Mouse (Mus musculus) MEL (cell line): ENCODE results near the gene Zfp687. TPM values are rescaled to one million over a fixed set of nuclear protein-coding genes. Genes with fewer than 3 reads are reported as not detected.

Experiments
- DNase-seq: peaks from one replicate; pipeline ENCODE4 v3.0.0; 2011; ENCODE audit warnings: low read depth, low spot score
- H3K27ac ChIP-seq: 2 replicates; pipeline ENCODE4 v1.5.1; 2012; ENCODE audit warnings: low read depth, mild to moderate bottlenecking, control low read depth, low read length, moderate library complexity; ENCODE audit not compliant: control insufficient read depth
- H3K27me3 ChIP-seq, 2 experiments: fragments of 150-350 bp in 1 of 2; sonication (generic) in 1 of 2; 2 replicates each; pipeline ENCODE4 v1.6.1; 2012; ENCODE audit warnings: low read length in 2 of 2, mild to moderate bottlenecking in 2 of 2, improper control_type of control experiment in 1 of 2, moderate library complexity in 1 of 2; ENCODE audit not compliant: insufficient read depth in 2 of 2, control insufficient read depth in 1 of 2
- H3K36me3 ChIP-seq, 2 experiments: 2 replicates each; pipeline ENCODE4 v1.6.1; 2012 to 2014; ENCODE audit warnings: low read length in 2 of 2, improper control_type of control experiment in 1 of 2, inconsistent platforms in 1 of 2, mild to moderate bottlenecking in 1 of 2; ENCODE audit not compliant: insufficient read depth in 2 of 2, control insufficient read depth in 1 of 2
- H3K4me1 ChIP-seq, 2 experiments: fragments of 150-350 bp in 1 of 2; sonication (generic) in 1 of 2; 2 replicates each; pipeline ENCODE4 v1.6.1; 2012; ENCODE audit warnings: low read length in 2 of 2, improper control_type of control experiment in 1 of 2, mild to moderate bottlenecking in 1 of 2; ENCODE audit not compliant: insufficient read depth in 2 of 2, control insufficient read depth in 1 of 2
- H3K4me3 ChIP-seq, 2 experiments: fragments of 150-350 bp in 1 of 2; sonication (generic) in 1 of 2; 2 replicates each; pipeline ENCODE4 v1.5.1; 2012; ENCODE audit warnings: low read depth in 2 of 2, low read length in 2 of 2, mild to moderate bottlenecking in 2 of 2, moderate library complexity in 2 of 2, control low read depth in 1 of 2, improper control_type of control experiment in 1 of 2; ENCODE audit not compliant: control insufficient read depth in 1 of 2, insufficient read depth in 1 of 2
- H3K79me2 ChIP-seq: 2 replicates; pipeline ENCODE4 v1.6.1; 2012; ENCODE audit warnings: mild to moderate bottlenecking, low read length, moderate library complexity; ENCODE audit not compliant: control insufficient read depth, poor library complexity, insufficient read depth
- H3K9ac ChIP-seq: 2 replicates; pipeline ENCODE4 v1.6.1; 2012; ENCODE audit warnings: low read depth, mild to moderate bottlenecking, control low read depth, low read length, moderate library complexity; ENCODE audit not compliant: control insufficient read depth, poor library complexity, severe bottlenecking
- H3K9me3 ChIP-seq: fragments of 150-350 bp; sonication (generic); replicated peaks from 2 replicates; pipeline ENCODE4 v1.6.1; 2012; ENCODE audit warnings: mild to moderate bottlenecking, low read length, improper control_type of control experiment, moderate library complexity; ENCODE audit not compliant: insufficient read depth
- BHLHE40 ChIP-seq: IDR thresholded peaks from 2 replicates; pipeline ENCODE4 v1.6.1; 2012; ENCODE audit warnings: low read depth, mild to moderate bottlenecking, inconsistent platforms, low read length, improper control_type of control experiment, borderline replicate concordance
- ETS1 ChIP-seq: IDR thresholded peaks from 2 replicates; pipeline ENCODE4 v1.6.1; 2012; ENCODE audit warnings: low read depth, mild to moderate bottlenecking, inconsistent platforms, low read length, improper control_type of control experiment, moderate library complexity
- GABPA ChIP-seq: IDR thresholded peaks from 2 replicates; pipeline ENCODE4 v1.6.1; 2012; ENCODE audit warnings: low read depth, mild to moderate bottlenecking, inconsistent platforms, low read length, improper control_type of control experiment, moderate library complexity
- GATA1 ChIP-seq: IDR thresholded peaks from 2 replicates; pipeline ENCODE4 v1.6.1; 2011; ENCODE audit warnings: low read depth, low read length, improper control_type of control experiment
- MAFK ChIP-seq: IDR thresholded peaks from 2 replicates; pipeline ENCODE4 v1.6.1; 2011; ENCODE audit warnings: low read depth, mild to moderate bottlenecking, low read length, improper control_type of control experiment, borderline replicate concordance
- MXI1 ChIP-seq: IDR thresholded peaks from 2 replicates; pipeline ENCODE4 v1.6.1; 2011; ENCODE audit warnings: mild to moderate bottlenecking, low read depth, low read length, improper control_type of control experiment
- MYB ChIP-seq: IDR thresholded peaks from 2 replicates; pipeline ENCODE4 v1.6.1; 2011; ENCODE audit warnings: mild to moderate bottlenecking, low read depth, low read length, improper control_type of control experiment
- POLR2AphosphoS2 ChIP-seq: IDR thresholded peaks from 2 replicates; pipeline ENCODE4 v1.6.1; 2011; ENCODE audit warnings: low read length, improper control_type of control experiment
- RAD21 ChIP-seq: IDR thresholded peaks from 2 replicates; pipeline ENCODE4 v1.6.1; 2011; ENCODE audit warnings: mild to moderate bottlenecking, low read depth, low read length, improper control_type of control experiment
- RCOR1 ChIP-seq: IDR thresholded peaks from 2 replicates; pipeline ENCODE4 v1.6.1; 2012; ENCODE audit warnings: low read depth, mild to moderate bottlenecking, inconsistent platforms, low read length, improper control_type of control experiment
- SIN3A ChIP-seq: IDR thresholded peaks from 2 replicates; pipeline ENCODE4 v1.6.1; 2012; ENCODE audit warnings: low read length, improper control_type of control experiment, inconsistent platforms
- SMC3 ChIP-seq: IDR thresholded peaks from 2 replicates; pipeline ENCODE4 v1.6.1; 2011; ENCODE audit warnings: low read depth, low read length, improper control_type of control experiment
- TCF12 ChIP-seq: IDR thresholded peaks from 2 replicates; pipeline ENCODE4 v1.6.1; 2014; ENCODE audit warnings: low read depth, mild to moderate bottlenecking, inconsistent platforms, low read length, improper control_type of control experiment, moderate library complexity
- UBTF ChIP-seq: IDR thresholded peaks from 2 replicates; pipeline ENCODE4 v1.6.1; 2012; ENCODE audit warnings: low read depth, mild to moderate bottlenecking, inconsistent platforms, low read length, improper control_type of control experiment, moderate library complexity, borderline replicate concordance; ENCODE audit not compliant: insufficient read depth
- ZKSCAN1 ChIP-seq: IDR thresholded peaks from 2 replicates; pipeline ENCODE4 v1.6.1; 2012; ENCODE audit warnings: low read depth, mild to moderate bottlenecking, inconsistent platforms, low read length, improper control_type of control experiment, moderate library complexity
- ZMIZ1 ChIP-seq: IDR thresholded peaks from 2 replicates; pipeline ENCODE4 v1.6.1; 2012; ENCODE audit warnings: low read depth, mild to moderate bottlenecking, inconsistent platforms, low read length, improper control_type of control experiment, moderate library complexity
- ZNF384 ChIP-seq: IDR thresholded peaks from 2 replicates; pipeline ENCODE4 v1.6.1; 2012; ENCODE audit warnings: low read depth, mild to moderate bottlenecking, inconsistent platforms, low read length, improper control_type of control experiment
- polyA plus RNA-seq, 2 experiments: library from polyadenylated mRNA; stranded (reverse) in 1 of 2; unstranded in 1 of 2; fragments of >175 nt in 1 of 2; fragments of >200 nt in 1 of 2; gene quantifications; 2 replicates each; pipeline versions ENCODE4 v1.2.1 to v1.2.4; 2012; ENCODE audit warnings: low replicate concordance in 2 of 2, low read depth in 1 of 2; ENCODE audit not compliant: insufficient read length in 2 of 2, insufficient read depth in 1 of 2, missing spikeins in 1 of 2
- total RNA-seq: library from RNA; depleted of rRNA; stranded (reverse); fragments of 300-350 nt; gene quantifications from 2 replicates; pipeline ENCODE4 v1.2.3, GENCODE M21; 2012

Gene Zfp687
- total and polyA plus RNA-seq, 3 experiments = 14.5 to 36.6 TPM; not detected in 1

DNA sequence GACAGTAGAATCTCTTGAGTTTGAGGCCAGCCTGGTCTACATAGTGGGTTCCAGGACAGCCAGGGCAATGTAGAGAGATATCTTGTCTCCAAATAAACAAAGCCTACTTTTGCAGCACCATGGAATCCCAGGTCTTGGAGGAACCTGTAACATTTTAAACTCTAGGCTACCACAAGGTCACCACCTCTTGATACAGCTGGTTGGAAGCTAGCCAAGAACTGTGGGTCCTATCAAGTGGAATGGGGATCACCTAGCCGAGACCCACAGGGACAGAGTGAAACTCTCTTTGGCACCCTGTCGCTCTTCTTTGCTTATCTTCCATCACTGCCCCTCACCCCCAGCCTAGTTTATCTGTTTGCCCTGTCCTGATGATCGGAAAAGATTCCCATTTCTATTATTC, 42.7 kb downstream of the Zfp687 start:
- peak; percentile 47 for DNase-seq
- Histone ChIP-seq H3K79me2 (peaks cover 14% of the 10 kb centered on the region), H3K27me3 (no peaks in the 10 kb centered on the region), H3K4me3 (no peak overlapping the region), H3K27ac (no peak overlapping the region), H3K36me3 (peaks cover 0 to 17% of the 10 kb centered on the region in 2 experiments; a peak in 2 of 4 replicates)
- TF ChIP-seq ETS1 (no peak), BHLHE40 (no peak), UBTF (no peak), POLR2AphosphoS2 (peak; percentile 41; the same call in 1 of the 2 replicates), ZMIZ1 (no peak), SIN3A (no peak), SMC3 (no peak), MAFK (no peak), RAD21 (no peak), GATA1 (0 out of 2 replicates have a peak, but pooled peaks have one; percentile 18), MXI1 (no peak), ZNF384 (no peak), GABPA (no peak)
- TF ChIP-seq, all 39 proteins: peak for 2
- H3K4me1 ChIP-seq = peaks cover 7 to 12% of the 10 kb centered on the region in 2 experiments; a peak in 3 of 4 replicates
- H3K9ac ChIP-seq = no peak overlapping the region
- H3K9me3 ChIP-seq = no peaks in the 10 kb centered on the region

DNA sequence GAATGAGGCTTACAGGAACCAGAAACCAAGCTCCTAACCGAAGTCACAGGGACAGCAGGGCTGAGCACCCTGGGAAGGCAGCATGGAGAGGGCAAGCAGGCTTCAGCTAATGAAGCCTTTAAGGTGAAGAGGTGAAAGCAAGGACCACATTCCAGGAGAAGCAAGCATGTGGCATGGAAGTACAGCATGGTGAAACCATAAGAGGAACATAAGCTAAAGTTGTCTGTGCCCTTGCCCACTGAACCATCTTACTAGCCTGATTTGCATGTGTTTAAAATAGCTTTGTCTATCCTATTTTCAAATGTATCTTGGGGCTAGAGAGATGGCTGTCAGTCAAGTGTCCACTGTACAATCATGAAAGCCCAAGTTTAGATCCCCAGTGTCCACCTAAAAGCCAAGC, 49.4 kb downstream of the Zfp687 start:
- no peaks in the 10 kb centered on the region for H3K9me3 ChIP-seq
- DNase-seq = no peak
- no peaks in the 10 kb centered on the region for H3K4me1 ChIP-seq
- no peak for TF ChIP-seq ETS1
- TF ChIP-seq MYB = no peak
- no peak for TF ChIP-seq UBTF
- no peak for TF ChIP-seq RCOR1
- TF ChIP-seq ZKSCAN1 = no peak
- no peak for TF ChIP-seq TCF12
- no peak for TF ChIP-seq GATA1
- no peak for TF ChIP-seq MAFK
- H3K9ac ChIP-seq = no peak overlapping the region
- H3K27me3 ChIP-seq = no peaks in the 10 kb centered on the region
- no peak overlapping the region for H3K4me3 ChIP-seq
- H3K36me3 ChIP-seq = no peaks in the 10 kb centered on the region; a peak in 1 of 4 replicates
- no peak overlapping the region for H3K27ac ChIP-seq
- no peaks in the 10 kb centered on the region for H3K79me2 ChIP-seq
